Mouse (Mus musculus) cerebellum, adult 11-12 months (tissue): Measurements from ENCODE around the gene Ogfod2.

ENCODE experiments used
- DNase-seq: peaks from one replicate; pipeline ENCODE4 v3.0.0; 2022

Gene Ogfod2

GRCm38 (mm10) chr5:124159453-124159852 lies 47.4 kb downstream of the Ogfod2 start:
- no peak for DNase-seq

- DNase-seq = peak; percentile 23
Observed at GRCm38 (mm10) chr5:124161831-124162230, 49.7 kb downstream of the Ogfod2 start.

GRCm38 (mm10) chr5:124162577-124162976 lies 50.5 kb downstream of the Ogfod2 start:
- DNase-seq = peak; percentile 72

- peak; percentile 29 for DNase-seq
Observed at GRCm38 (mm10) chr5:124163445-124163844, 51.3 kb downstream of the Ogfod2 start.
